Mouse (Mus musculus): ENCODE measurements around the gene Gm3183. TPM values are rescaled to one million over a fixed set of nuclear protein-coding genes. Genes with fewer than 3 reads are reported as not detected.
"Not testable (repeated sequence)": the region's sequence is repeated elsewhere in the genome, so short reads cannot be mapped to it uniquely, and the experiment has no call there.

Gm3183 gene
- total RNA-seq (2014; fragmentation: Nextera tagmentation), result not detected in 2 replicates
- total RNA-seq (2017), result not detected in 2 replicates

- not testable (repeated sequence) for ATAC-seq (replicated peaks; ENCODE audit: poor library complexity, severe bottlenecking)
Measured at GRCm38 (mm10) chr5:94865136-94865535, at the start of gene Gm3183. Gene Gm3183, plus strand, starts transcription at chr5:94865436.

Other genes starting within 250 kb of the Gm3183 start
- gene Gm3147, start 249.1 kb upstream of the Gm3183 start, total RNA-seq (2014; fragmentation: Nextera tagmentation), result not detected in 2 replicates
- not detected in 2 replicates for gene Gm3147, start 249.1 kb upstream of the Gm3183 start, total RNA-seq (2017)
- not detected in 2 replicates for gene Gm6509, start 241.5 kb upstream of the Gm3183 start, total RNA-seq (2014; fragmentation: Nextera tagmentation)
- gene Gm6509, start 241.5 kb upstream of the Gm3183 start, total RNA-seq (2017), result not detected in 2 replicates
- not detected in 2 replicates for gene Gm6205, start 217.1 kb upstream of the Gm3183 start, total RNA-seq (2014; fragmentation: Nextera tagmentation)
- not detected in 2 replicates for gene Gm6205, start 217.1 kb upstream of the Gm3183 start, total RNA-seq (2017)
- gene Gm6367, start 123.2 kb downstream of the Gm3183 start, total RNA-seq (2014; fragmentation: Nextera tagmentation), result not detected in 2 replicates
- gene Gm6367, start 123.2 kb downstream of the Gm3183 start, total RNA-seq (2017), result not detected in 2 replicates
- gene Gm7942, start 241.5 kb downstream of the Gm3183 start, total RNA-seq (2014; fragmentation: Nextera tagmentation), result not detected in 2 replicates
- gene Gm7942, start 241.5 kb downstream of the Gm3183 start, total RNA-seq (2017), result not detected in 2 replicates